Mouse (Mus musculus) E14TG2a.4 (cell line): ENCODE data around the gene Bmp5.

Source experiments
- CTCF ChIP-seq: conservative IDR thresholded peaks from 2 replicates; pipeline ENCODE4 v1.5.1; 2014; ENCODE audit warnings: low read length
- NANOG ChIP-seq: IDR thresholded peaks from 2 replicates; pipeline ENCODE4 v1.6.1; 2014; ENCODE audit warnings: borderline replicate concordance, low read length, mixed read lengths
- POU5F1 ChIP-seq: IDR thresholded peaks from 2 replicates; pipeline ENCODE4 v1.6.1; 2014; ENCODE audit warnings: low read length, borderline replicate concordance

DNA sequence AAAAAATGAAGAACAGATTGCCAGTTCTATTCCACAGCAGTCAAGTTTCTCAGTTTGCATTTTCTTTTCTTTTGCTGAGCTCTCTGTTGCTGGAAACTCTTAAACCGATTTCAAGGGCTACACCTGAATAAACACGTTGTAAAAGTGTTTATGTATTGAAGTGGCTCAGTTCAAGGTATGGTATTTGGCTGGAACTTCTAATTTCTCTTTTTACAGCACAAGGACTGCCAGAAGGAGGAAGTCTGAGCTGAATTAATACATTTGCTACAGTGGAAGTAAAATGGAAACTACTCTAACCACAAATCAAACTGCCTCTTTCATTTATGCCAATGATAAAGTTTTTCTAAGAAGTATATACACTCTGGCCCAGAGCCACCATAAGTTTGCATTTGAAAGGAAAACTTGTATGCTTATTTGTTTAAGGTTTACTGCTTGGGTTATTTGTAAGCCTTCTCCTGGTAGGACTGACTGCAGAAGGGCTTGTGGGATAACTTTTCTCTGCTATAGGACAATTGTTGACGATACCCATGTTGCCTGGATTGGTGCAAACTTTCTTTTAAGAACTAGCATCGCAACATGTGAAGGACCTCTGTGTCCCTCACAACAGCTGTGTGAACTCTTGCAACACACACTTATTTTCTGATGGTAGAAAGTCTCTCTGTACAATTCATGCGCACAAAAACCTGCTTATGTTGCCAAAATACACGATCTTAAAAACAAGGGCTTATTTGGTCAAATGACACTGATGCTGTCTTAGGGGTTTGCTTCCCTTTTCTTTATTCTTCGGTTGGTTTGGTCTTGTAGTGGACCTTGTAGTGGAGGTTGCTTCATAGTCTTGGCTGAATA is 95.4 kb downstream of the Bmp5 start:
- TF ChIP-seq CTCF (no peak), POU5F1 (no peak), NANOG (no peak)
